Mouse (Mus musculus) T-helper 17 cell (primary cell): ENCODE measurements around the gene Epo.

Experiments used
- in situ Hi-C, 2 experiments: fragments of 300-600 bp; cut with MboI, MseI; formaldehyde crosslinking; loops; 1 replicate in 1 of 2; 2 replicates in 1 of 2; pipeline ENCODE4 v1.15.1; 2025; ENCODE audit warnings: high pct_unique_total_duplicates in 2 of 2

The Epo gene

GRCm38 (mm10) chr5:137485071-137485850 is 47.8 kb downstream of the Epo start:
- in situ Hi-C loops = no loop called here

- in situ Hi-C loops = loop anchor here in 1 of 2 experiments (5.0 kb wide), 1 partner anchor 470 kb away; no protein-coding TSS in a partner anchor
Observed at GRCm38 (mm10) chr5:137481897-137482296, 51.1 kb downstream of the Epo start.

GRCm38 (mm10) chr5:137481138-137481537 is 51.9 kb downstream of the Epo start:
- in situ Hi-C loops = loop anchor here in 1 of 2 experiments (5.0 kb wide), 1 partner anchor 469 kb away; no protein-coding TSS in a partner anchor

GRCm38 (mm10) chr5:137476964-137477363 is 56.1 kb downstream of the Epo start, which contains the start of gene Zan:
Gene Zan, minus strand, starts transcription at chr5:137477064.
- in situ Hi-C loops = no loop called here

GRCm38 (mm10) chr5:137474351-137474750 is 58.7 kb downstream of the Epo start:
- in situ Hi-C loops = no loop called here

- in situ Hi-C loops = no loop called here
Observed at GRCm38 (mm10) chr5:137472252-137472904, 60.7 kb downstream of the Epo start.

- in situ Hi-C loops = no loop called here
Observed at GRCm38 (mm10) chr5:137466946-137467345, 66.1 kb downstream of the Epo start.

- in situ Hi-C loops = no loop called here
Observed at GRCm38 (mm10) chr5:137465049-137465448, 68.0 kb downstream of the Epo start.

GRCm38 (mm10) chr5:137455866-137456591 is 77.0 kb downstream of the Epo start:
- in situ Hi-C loops = no loop called here

GRCm38 (mm10) chr5:137455206-137455605 is 77.8 kb downstream of the Epo start:
- in situ Hi-C loops = no loop called here

GRCm38 (mm10) chr5:137445536-137445935 is 87.5 kb downstream of the Epo start:
- in situ Hi-C loops = loop anchor here in 1 of 2 experiments (25.0 kb wide), 1 partner anchor 1317 kb away; the partner anchor contains the start of gene Fam20c

GRCm38 (mm10) chr5:137440216-137440855 is 92.7 kb downstream of the Epo start:
- in situ Hi-C loops = loop anchor here in 1 of 2 experiments (5.0 to 25.0 kb wide), 2 partner anchors 88 to 1322 kb away; partner anchors contain the start of genes Ephb4 and Fam20c

GRCm38 (mm10) chr5:137433889-137434288 is 99.2 kb downstream of the Epo start:
- in situ Hi-C loops = loop anchor here (10.0 to 25.0 kb wide), 2 partner anchors 219 to 1328 kb away; partner anchors contain the start of genes Fam20c (in 1 of the 2) and Muc3a (in 1 of the 2)
